Mouse (Mus musculus): Measurements from ENCODE around the gene Serpinf2.

DNA sequence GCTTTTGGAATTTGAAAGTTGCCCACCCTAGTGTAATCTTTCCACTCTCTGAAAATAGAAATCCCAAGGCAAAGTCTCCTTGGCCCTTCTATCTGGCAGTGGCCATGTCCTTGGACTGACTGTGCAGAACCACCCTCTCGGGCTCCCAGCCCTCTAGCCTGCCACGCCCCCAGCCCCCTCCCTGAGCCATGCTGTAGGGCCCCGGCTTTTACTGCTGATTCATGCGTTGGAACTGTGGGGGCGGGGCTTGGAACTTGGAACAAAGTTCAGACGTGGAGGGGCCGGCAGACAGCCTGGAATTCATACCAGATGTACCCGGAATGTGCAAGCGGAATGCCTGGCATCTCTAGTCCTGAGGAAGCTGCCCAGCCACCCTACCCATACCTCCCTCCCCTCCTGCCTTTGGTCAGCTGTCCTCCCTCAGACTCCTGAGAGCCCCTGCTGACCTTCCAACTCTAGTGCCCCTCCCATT, 23.5 kb upstream of the Serpinf2 start:
- TF ChIP-seq TAL1 (IDR thresholded peaks at IDR 0.05; ENCODE audit: low read length) (no peak), GATA1 (IDR thresholded peaks at IDR 0.05; ENCODE audit: low read length) (no peak)

Measured in erythroblast, embryonic 14.5 days (primary cell).